Mouse (Mus musculus): Measurements from ENCODE around the gene Tead4. TPM values are rescaled to one million over a fixed set of nuclear protein-coding genes. Genes with fewer than 3 reads are reported as not detected.
"Not testable (repeated sequence)": the region's sequence is repeated elsewhere in the genome, so short reads cannot be mapped to it uniquely, and the experiment has no call there.

The Tead4 gene
- polyA plus RNA-seq, 1 experiment from 2014 or later: 0.52 TPM

- no peak overlapping the region for H3K4me3 ChIP-seq (replicated peaks; ENCODE audit: low read length)
- no peaks in the 10 kb centered on the region for H3K9me3 ChIP-seq (ENCODE audit: control insufficient read depth, low read length)
- no peak overlapping the region for H3K27ac ChIP-seq (ENCODE audit: low read length)
- ATAC-seq: peak; percentile 68
- no peak overlapping the region for H3K9ac ChIP-seq (replicated peaks; ENCODE audit: low read depth, low read length)
- no peak overlapping the region for H3K4me2 ChIP-seq (ENCODE audit: low read length)
- no peaks in the 10 kb centered on the region for H3K27me3 ChIP-seq (replicated peaks; ENCODE audit: control insufficient read depth, insufficient read depth, low read length)
- 18% methylated on average over 8 of the region's 8 CpGs for WGBS
- H3K36me3 ChIP-seq (ENCODE audit: control insufficient read depth, insufficient read depth): no peaks in the 10 kb centered on the region
- peaks cover 2% of the 10 kb centered on the region; the same call in 1 of the 2 replicates for H3K4me1 ChIP-seq (replicated peaks; ENCODE audit: control insufficient read depth, insufficient read depth, low read length)
Observed at GRCm38 (mm10) chr6:128227438-128228017, 73.1 kb downstream of the Tead4 start.

- Histone ChIP-seq H3K36me3 (ENCODE audit: control insufficient read depth, insufficient read depth) (no peaks in the 10 kb centered on the region), H3K9ac (replicated peaks; ENCODE audit: low read depth, low read length) (no peak overlapping the region), H3K4me2 (ENCODE audit: low read length) (no peak overlapping the region), H3K27me3 (replicated peaks; ENCODE audit: control insufficient read depth, insufficient read depth, low read length) (no peaks in the 10 kb centered on the region), H3K9me3 (ENCODE audit: control insufficient read depth, low read length) (no peaks in the 10 kb centered on the region), H3K4me3 (replicated peaks; ENCODE audit: low read length) (no peak overlapping the region), H3K27ac (ENCODE audit: low read length) (no peak overlapping the region), H3K4me1 (replicated peaks; ENCODE audit: control insufficient read depth, insufficient read depth, low read length) (peaks cover 2% of the 10 kb centered on the region; the same call in 1 of the 2 replicates)
- no peak for ATAC-seq
- WGBS: 92% methylated on average over 3 of the region's 3 CpGs
Observed at GRCm38 (mm10) chr6:128226941-128227340, 73.7 kb downstream of the Tead4 start.

GRCm38 (mm10) chr6:128225846-128226176 lies 74.8 kb downstream of the Tead4 start:
- H3K9ac ChIP-seq (replicated peaks; ENCODE audit: low read depth, low read length): no peak overlapping the region
- 95% methylated on average over 1 of the region's 1 CpGs for WGBS
- 0 out of 2 replicates have a peak, but pooled peaks cover 2% of the 10 kb centered on the region for H3K4me1 ChIP-seq (replicated peaks; ENCODE audit: control insufficient read depth, insufficient read depth, low read length)
- H3K4me2 ChIP-seq (ENCODE audit: low read length): no peak overlapping the region
- H3K27ac ChIP-seq (ENCODE audit: low read length): no peak overlapping the region
- H3K36me3 ChIP-seq (ENCODE audit: control insufficient read depth, insufficient read depth): no peaks in the 10 kb centered on the region
- no peaks in the 10 kb centered on the region for H3K9me3 ChIP-seq (ENCODE audit: control insufficient read depth, low read length)
- ATAC-seq: no peak
- H3K4me3 ChIP-seq (replicated peaks; ENCODE audit: low read length): no peak overlapping the region
- H3K27me3 ChIP-seq (replicated peaks; ENCODE audit: control insufficient read depth, insufficient read depth, low read length): no peaks in the 10 kb centered on the region

- Histone ChIP-seq H3K4me2 (ENCODE audit: low read length) (no peak overlapping the region), H3K9ac (replicated peaks; ENCODE audit: low read depth, low read length) (no peak overlapping the region), H3K9me3 (ENCODE audit: control insufficient read depth, low read length) (no peaks in the 10 kb centered on the region), H3K4me1 (replicated peaks; ENCODE audit: control insufficient read depth, insufficient read depth, low read length) (0 out of 2 replicates have a peak, but pooled peaks cover 2% of the 10 kb centered on the region), H3K4me3 (replicated peaks; ENCODE audit: low read length) (no peak overlapping the region), H3K27me3 (replicated peaks; ENCODE audit: control insufficient read depth, insufficient read depth, low read length) (no peaks in the 10 kb centered on the region), H3K36me3 (ENCODE audit: control insufficient read depth, insufficient read depth) (no peaks in the 10 kb centered on the region), H3K27ac (ENCODE audit: low read length) (no peak overlapping the region)
- 76% methylated on average over 4 of the region's 4 CpGs for WGBS
- ATAC-seq: no peak
Observed at GRCm38 (mm10) chr6:128225009-128225845, 75.4 kb downstream of the Tead4 start.

- no peak for ATAC-seq
- Histone ChIP-seq H3K9ac (replicated peaks; ENCODE audit: low read depth, low read length) (no peak overlapping the region), H3K4me2 (ENCODE audit: low read length) (no peak overlapping the region), H3K9me3 (ENCODE audit: control insufficient read depth, low read length) (no peaks in the 10 kb centered on the region), H3K27me3 (replicated peaks; ENCODE audit: control insufficient read depth, insufficient read depth, low read length) (no peaks in the 10 kb centered on the region), H3K4me1 (replicated peaks; ENCODE audit: control insufficient read depth, insufficient read depth, low read length) (0 out of 2 replicates have a peak, but pooled peaks cover 2% of the 10 kb centered on the region), H3K36me3 (ENCODE audit: control insufficient read depth, insufficient read depth) (no peaks in the 10 kb centered on the region), H3K27ac (ENCODE audit: low read length) (no peak overlapping the region), H3K4me3 (replicated peaks; ENCODE audit: low read length) (no peak overlapping the region)
Observed at GRCm38 (mm10) chr6:128223159-128223558, 77.5 kb downstream of the Tead4 start.

- H3K27me3 ChIP-seq (replicated peaks; ENCODE audit: control insufficient read depth, insufficient read depth, low read length); H3K4me3 ChIP-seq (replicated peaks; ENCODE audit: low read length); H3K9ac ChIP-seq (replicated peaks; ENCODE audit: low read depth, low read length); ATAC-seq; H3K4me1 ChIP-seq (replicated peaks; ENCODE audit: control insufficient read depth, insufficient read depth, low read length); H3K9me3 ChIP-seq (ENCODE audit: control insufficient read depth, low read length); H3K27ac ChIP-seq (ENCODE audit: low read length); H3K36me3 ChIP-seq (ENCODE audit: control insufficient read depth, insufficient read depth); H3K4me2 ChIP-seq (ENCODE audit: low read length): not testable (repeated sequence)
- 88% methylated on average over 4 of the region's 4 CpGs for WGBS
Observed at GRCm38 (mm10) chr6:128215004-128215403, 85.6 kb downstream of the Tead4 start.

GRCm38 (mm10) chr6:128209199-128209598 lies 91.4 kb downstream of the Tead4 start:
- H3K4me1 ChIP-seq (replicated peaks; ENCODE audit: control insufficient read depth, insufficient read depth, low read length); H3K27ac ChIP-seq (ENCODE audit: low read length); H3K36me3 ChIP-seq (ENCODE audit: control insufficient read depth, insufficient read depth); H3K9ac ChIP-seq (replicated peaks; ENCODE audit: low read depth, low read length); H3K27me3 ChIP-seq (replicated peaks; ENCODE audit: control insufficient read depth, insufficient read depth, low read length); H3K4me3 ChIP-seq (replicated peaks; ENCODE audit: low read length); H3K9me3 ChIP-seq (ENCODE audit: control insufficient read depth, low read length); H3K4me2 ChIP-seq (ENCODE audit: low read length); ATAC-seq: not testable (repeated sequence)
- 92% methylated on average over 1 of the region's 1 CpGs for WGBS

- Histone ChIP-seq H3K4me3 (replicated peaks; ENCODE audit: low read length) (no peak overlapping the region), H3K4me2 (ENCODE audit: low read length) (no peak overlapping the region), H3K27ac (ENCODE audit: low read length) (no peak overlapping the region), H3K27me3 (replicated peaks; ENCODE audit: control insufficient read depth, insufficient read depth, low read length) (no peaks in the 10 kb centered on the region), H3K9ac (replicated peaks; ENCODE audit: low read depth, low read length) (no peak overlapping the region), H3K4me1 (replicated peaks; ENCODE audit: control insufficient read depth, insufficient read depth, low read length) (no peaks in the 10 kb centered on the region), H3K9me3 (ENCODE audit: control insufficient read depth, low read length) (no peaks in the 10 kb centered on the region), H3K36me3 (ENCODE audit: control insufficient read depth, insufficient read depth) (no peaks in the 10 kb centered on the region)
- no peak for ATAC-seq
- 91% methylated on average over 8 of the region's 8 CpGs for WGBS
Observed at GRCm38 (mm10) chr6:128208491-128209170, 92.0 kb downstream of the Tead4 start.

GRCm38 (mm10) chr6:128203557-128203956 lies 97.1 kb downstream of the Tead4 start:
- H3K4me2 ChIP-seq (ENCODE audit: low read length): no peak overlapping the region
- H3K9ac ChIP-seq (replicated peaks; ENCODE audit: low read depth, low read length): no peak overlapping the region
- 66% methylated on average over 1 of the region's 1 CpGs for WGBS
- no peak overlapping the region for H3K27ac ChIP-seq (ENCODE audit: low read length)
- H3K4me1 ChIP-seq (replicated peaks; ENCODE audit: control insufficient read depth, insufficient read depth, low read length): peaks cover 8% of the 10 kb centered on the region
- no peak for ATAC-seq
- no peaks in the 10 kb centered on the region for H3K9me3 ChIP-seq (ENCODE audit: control insufficient read depth, low read length)
- H3K4me3 ChIP-seq (replicated peaks; ENCODE audit: low read length): no peak overlapping the region
- H3K27me3 ChIP-seq (replicated peaks; ENCODE audit: control insufficient read depth, insufficient read depth, low read length): no peaks in the 10 kb centered on the region
- no peaks in the 10 kb centered on the region for H3K36me3 ChIP-seq (ENCODE audit: control insufficient read depth, insufficient read depth)

Data from forebrain, embryonic 16.5 days (tissue).